Mouse (Mus musculus): ENCODE measurements around the gene Ciart. TPM values are rescaled to one million over a fixed set of nuclear protein-coding genes. Genes with fewer than 3 reads are reported as not detected.

Gene Ciart
- 9.2 and 19.5 TPM in 2 replicates for total RNA-seq (2014; rRNA removed)
- polyA plus RNA-seq (2012; rRNA removed): 1.4 and 1.7 TPM in 2 replicates

DNA sequence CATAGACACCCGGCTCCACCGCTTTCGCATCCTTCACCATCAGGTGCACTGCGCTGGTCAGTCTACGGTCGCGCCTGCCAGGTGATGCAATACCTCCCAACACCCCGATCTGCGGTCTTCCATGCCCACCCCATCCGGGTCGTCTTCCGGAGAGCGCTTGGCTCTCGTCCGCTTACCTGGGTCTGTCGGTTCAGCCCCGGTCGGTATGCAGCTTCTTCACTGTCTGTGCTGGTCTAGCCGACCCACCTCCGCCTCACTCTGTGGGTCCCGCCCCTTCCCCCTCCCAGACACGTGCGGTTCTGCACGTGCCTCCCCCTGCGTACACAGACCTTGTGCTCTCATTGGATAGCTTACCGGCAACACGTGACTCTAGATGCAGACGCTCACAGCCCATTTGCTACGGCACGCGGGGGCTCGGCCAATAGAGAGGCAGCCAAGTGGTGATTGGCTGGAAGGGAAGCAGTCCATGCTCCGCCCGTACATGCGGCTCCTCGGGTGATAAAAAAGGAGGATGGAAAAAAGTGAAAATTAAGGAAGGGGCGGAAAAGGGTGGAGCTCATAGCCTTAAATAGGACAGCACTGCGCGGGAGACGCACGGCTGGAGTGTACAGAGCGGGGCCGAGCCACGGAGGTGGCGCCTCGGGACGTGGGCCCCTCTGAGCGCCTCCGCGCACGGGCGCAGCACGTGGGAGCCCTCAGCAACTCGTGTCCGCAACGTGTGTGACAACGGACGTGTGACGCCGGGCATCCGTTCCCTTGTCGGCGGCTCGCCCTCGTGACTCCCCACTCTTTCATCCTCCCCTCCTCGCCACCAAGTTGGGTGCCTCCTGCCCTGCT lies at the start of gene Ciart:
TSS of gene Ciart (minus strand) at position 273 of the 837 bp plus-strand sequence.
- no peaks in the 10 kb centered on the region for H3K27me3 ChIP-seq (ENCODE audit: control insufficient read depth, insufficient read depth, low read length)
- H3K79me2 ChIP-seq (ENCODE audit: control insufficient read depth, insufficient read depth, low read length): no peaks in the 10 kb centered on the region
- peaks cover 15% of the 10 kb centered on the region for H3K4me1 ChIP-seq (ENCODE audit: control insufficient read depth, insufficient read depth, low read length)
- peaks cover 5% of the 10 kb centered on the region; the same call in 1 of the 2 replicates for H3K36me3 ChIP-seq (ENCODE audit: control insufficient read depth, insufficient read depth, low read length)
- peak; percentile 96 for DNase-seq (ENCODE audit: extremely low read depth, low read depth, low spot score)
- H3K4me3 ChIP-seq (ENCODE audit: insufficient read depth, low read depth, low read length): peak within 1 kb of the TSS; percentile 69
- H3K9ac ChIP-seq (ENCODE audit: low read depth, low read length): peak within 1 kb of the TSS; percentile 76
- peak within 1 kb of the TSS; percentile 79 for H3K27ac ChIP-seq (replicated peaks; ENCODE audit: insufficient read depth, low read depth, low read length)
- no peak for TF ChIP-seq CTCF (IDR thresholded peaks at IDR 0.05; ENCODE audit: low read depth, low read length)
- TF ChIP-seq POLR2A (IDR thresholded peaks at IDR 0.05; ENCODE audit: extremely low read depth, insufficient read depth, low read length): peak; percentile 93
- under 1% methylated on average over 66 of the region's 66 CpGs for WGBS

DNA sequence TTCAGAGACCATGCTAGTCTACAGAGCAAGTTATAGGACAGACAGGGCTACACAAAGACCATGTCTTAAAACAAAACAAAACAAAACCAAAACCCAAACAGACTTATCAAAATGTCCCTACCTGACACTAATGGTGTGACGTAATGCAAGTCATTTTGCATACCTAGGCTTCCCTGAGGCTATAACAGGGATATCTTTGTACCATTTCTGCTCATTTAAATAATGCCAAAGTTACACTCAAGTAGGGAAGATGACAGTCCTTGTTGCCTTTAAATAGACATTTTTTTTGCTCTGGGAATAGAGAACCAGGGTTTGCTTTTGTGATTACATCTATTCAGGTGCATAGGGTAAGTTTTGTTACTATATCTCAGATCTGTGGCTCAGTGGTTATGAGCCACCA lies 49.4 kb upstream of the Ciart start:
- Histone ChIP-seq H3K4me1 (ENCODE audit: control insufficient read depth, insufficient read depth, low read length) (peaks cover 2% of the 10 kb centered on the region), H3K27me3 (ENCODE audit: control insufficient read depth, insufficient read depth, low read length) (no peaks in the 10 kb centered on the region), H3K27ac (replicated peaks; ENCODE audit: insufficient read depth, low read depth, low read length) (no peak overlapping the region), H3K36me3 (ENCODE audit: control insufficient read depth, insufficient read depth, low read length) (peaks cover 6% of the 10 kb centered on the region), H3K79me2 (ENCODE audit: control insufficient read depth, insufficient read depth, low read length) (peaks cover 4% of the 10 kb centered on the region; the same call in 1 of the 2 replicates), H3K9ac (ENCODE audit: low read depth, low read length) (no peak overlapping the region), H3K4me3 (ENCODE audit: insufficient read depth, low read depth, low read length) (no peak overlapping the region)
- TF ChIP-seq POLR2A (IDR thresholded peaks at IDR 0.05; ENCODE audit: extremely low read depth, insufficient read depth, low read length) (no peak), CTCF (IDR thresholded peaks at IDR 0.05; ENCODE audit: low read depth, low read length) (no peak)
- 86% methylated on average over 1 of the region's 1 CpGs for WGBS
- no peak for DNase-seq (ENCODE audit: extremely low read depth, low read depth, low spot score)

DNA sequence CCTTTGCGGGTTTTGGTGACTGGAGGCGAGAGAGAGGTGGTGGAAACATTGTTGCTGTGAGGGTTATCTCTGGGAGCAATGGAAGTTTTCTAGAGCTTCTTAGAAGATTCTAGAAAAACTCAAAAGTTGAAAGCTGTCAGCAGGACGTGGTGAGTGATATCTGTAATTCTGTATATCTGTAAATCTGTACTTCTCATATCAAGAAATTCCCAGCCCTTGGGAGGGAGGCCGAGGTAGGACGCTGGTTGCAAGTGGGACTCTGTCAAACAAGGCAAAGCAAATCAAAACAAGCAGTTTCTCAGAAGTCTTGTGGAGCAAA lies 48.4 kb upstream of the Ciart start:
- 11% methylated on average over 5 of the region's 5 CpGs for WGBS
- Histone ChIP-seq H3K27me3 (ENCODE audit: control insufficient read depth, insufficient read depth, low read length) (no peaks in the 10 kb centered on the region), H3K36me3 (ENCODE audit: control insufficient read depth, insufficient read depth, low read length) (peaks cover 6% of the 10 kb centered on the region), H3K4me3 (ENCODE audit: insufficient read depth, low read depth, low read length) (peak overlapping the region; percentile 91), H3K9ac (ENCODE audit: low read depth, low read length) (peak overlapping the region; percentile 89), H3K79me2 (ENCODE audit: control insufficient read depth, insufficient read depth, low read length) (peaks cover 4% of the 10 kb centered on the region; the same call in 1 of the 2 replicates), H3K4me1 (ENCODE audit: control insufficient read depth, insufficient read depth, low read length) (peaks cover 2% of the 10 kb centered on the region), H3K27ac (replicated peaks; ENCODE audit: insufficient read depth, low read depth, low read length) (no peak overlapping the region)
- peak; percentile 6 for DNase-seq (ENCODE audit: extremely low read depth, low read depth, low spot score)
- TF ChIP-seq POLR2A (IDR thresholded peaks at IDR 0.05; ENCODE audit: extremely low read depth, insufficient read depth, low read length) (no peak), CTCF (IDR thresholded peaks at IDR 0.05; ENCODE audit: low read depth, low read length) (no peak)

DNA sequence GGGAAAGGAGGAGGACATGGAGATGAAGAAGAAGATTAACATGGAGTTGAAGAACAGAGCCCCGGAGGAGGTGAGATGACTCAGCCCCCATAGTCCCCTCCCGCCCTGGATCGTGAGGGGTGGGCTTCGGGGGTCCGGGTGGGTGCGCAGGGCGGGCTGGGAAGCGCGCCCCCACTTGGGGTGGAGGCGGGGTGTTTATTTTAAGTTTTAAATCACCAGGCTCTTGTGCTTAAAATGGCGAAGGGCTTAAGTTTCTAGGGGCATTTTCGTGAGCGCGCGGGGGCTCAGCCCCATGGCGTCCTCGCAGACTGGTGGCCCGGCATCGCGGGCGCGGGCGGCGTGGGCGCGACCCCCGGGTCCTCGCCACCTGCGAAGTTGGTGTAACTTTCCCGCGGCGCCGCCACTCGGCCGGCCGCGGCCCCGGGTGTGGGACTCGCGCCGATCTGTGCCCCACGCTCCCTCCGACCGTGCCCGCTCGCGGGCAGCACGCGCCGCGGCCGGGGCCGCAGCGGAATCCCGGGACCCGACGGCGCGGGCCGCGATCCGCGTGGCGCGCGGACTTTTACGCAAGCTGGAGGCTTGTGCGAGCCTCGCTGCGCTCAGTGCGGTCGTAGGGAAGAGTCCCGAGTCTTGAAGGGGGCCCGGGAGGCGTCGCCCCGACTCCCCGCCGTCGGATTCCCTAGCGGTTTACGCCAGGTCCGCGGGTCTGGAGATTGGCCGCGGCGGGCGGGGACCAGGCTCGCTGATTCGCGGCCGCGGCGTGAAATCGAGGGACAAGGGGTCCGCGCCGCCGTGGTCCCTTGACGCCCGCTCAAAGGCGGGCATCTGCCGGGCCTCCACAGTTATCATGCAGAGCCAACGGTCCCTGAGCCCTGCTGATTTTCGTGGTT lies 47.8 kb upstream of the Ciart start:
- WGBS: under 1% methylated on average over 105 of the region's 105 CpGs
- TF ChIP-seq POLR2A (IDR thresholded peaks at IDR 0.05; ENCODE audit: extremely low read depth, insufficient read depth, low read length) (no peak), CTCF (IDR thresholded peaks at IDR 0.05; ENCODE audit: low read depth, low read length) (no peak)
- H3K4me1 ChIP-seq (ENCODE audit: control insufficient read depth, insufficient read depth, low read length): peaks cover 2% of the 10 kb centered on the region
- peaks cover 3% of the 10 kb centered on the region for H3K36me3 ChIP-seq (ENCODE audit: control insufficient read depth, insufficient read depth, low read length)
- H3K79me2 ChIP-seq (ENCODE audit: control insufficient read depth, insufficient read depth, low read length): peaks cover 4% of the 10 kb centered on the region; the same call in 1 of the 2 replicates
- DNase-seq (ENCODE audit: extremely low read depth, low read depth, low spot score): no peak
- no peak overlapping the region for H3K27ac ChIP-seq (replicated peaks; ENCODE audit: insufficient read depth, low read depth, low read length)
- H3K4me3 ChIP-seq (ENCODE audit: insufficient read depth, low read depth, low read length): peak overlapping the region; percentile 91
- H3K9ac ChIP-seq (ENCODE audit: low read depth, low read length): peak overlapping the region; percentile 89
- no peaks in the 10 kb centered on the region for H3K27me3 ChIP-seq (ENCODE audit: control insufficient read depth, insufficient read depth, low read length)

DNA sequence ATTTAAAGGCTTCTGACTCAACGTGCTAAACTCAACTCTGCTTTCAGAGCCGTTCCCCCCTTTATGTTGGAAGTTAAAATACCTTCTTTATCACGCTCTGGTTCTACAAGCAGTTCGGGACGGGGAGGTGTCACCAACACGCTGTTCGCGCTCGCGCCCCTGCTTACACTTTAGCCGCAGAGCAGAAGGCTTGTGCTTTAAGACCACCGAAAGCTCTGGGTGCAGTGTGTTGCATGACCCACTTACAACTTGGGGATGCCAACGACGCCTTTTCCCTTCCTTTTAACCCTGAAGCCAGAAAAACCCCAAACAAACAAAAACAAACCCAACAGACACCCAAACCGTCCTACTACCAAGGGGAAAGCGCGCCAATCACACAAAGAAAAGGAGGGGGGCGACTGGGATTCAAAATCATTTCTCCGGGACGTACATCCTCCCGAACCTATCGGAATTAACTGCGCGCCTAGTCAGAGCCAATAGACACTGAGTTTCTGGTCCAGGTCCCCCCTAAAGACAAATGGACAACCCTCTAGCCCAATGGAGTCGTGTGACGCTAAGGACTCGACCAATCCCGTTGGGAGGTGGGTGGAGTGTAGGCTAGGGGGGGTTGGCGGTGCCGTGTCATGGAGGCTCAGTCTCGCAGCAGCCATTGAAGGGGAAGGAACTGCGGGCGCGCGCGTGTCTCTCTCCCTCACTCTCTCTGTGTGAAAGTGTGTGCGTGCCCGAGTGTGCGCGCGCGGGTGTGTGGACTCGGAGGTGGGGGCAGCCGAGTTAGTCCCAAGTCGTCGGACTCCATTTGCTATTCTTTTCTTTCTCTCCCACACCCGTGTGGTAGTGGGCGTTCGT lies 46.8 kb upstream of the Ciart start, which contains the start of gene Anp32e:
TSS of gene Anp32e (plus strand) at position 589 of the 846 bp plus-strand sequence.
- H3K79me2 ChIP-seq (ENCODE audit: control insufficient read depth, insufficient read depth, low read length): peaks cover 4% of the 10 kb centered on the region; the same call in 1 of the 2 replicates
- H3K36me3 ChIP-seq (ENCODE audit: control insufficient read depth, insufficient read depth, low read length): no peaks in the 10 kb centered on the region
- H3K27ac ChIP-seq (replicated peaks; ENCODE audit: insufficient read depth, low read depth, low read length): peak within 1 kb of the TSS; percentile 35
- no peaks in the 10 kb centered on the region for H3K27me3 ChIP-seq (ENCODE audit: control insufficient read depth, insufficient read depth, low read length)
- peak; percentile 96 for DNase-seq (ENCODE audit: extremely low read depth, low read depth, low spot score)
- H3K4me1 ChIP-seq (ENCODE audit: control insufficient read depth, insufficient read depth, low read length): peaks cover 2% of the 10 kb centered on the region
- H3K4me3 ChIP-seq (ENCODE audit: insufficient read depth, low read depth, low read length): peak within 1 kb of the TSS; percentile 91
- peak within 1 kb of the TSS; percentile 89 for H3K9ac ChIP-seq (ENCODE audit: low read depth, low read length)
- no peak for TF ChIP-seq CTCF (IDR thresholded peaks at IDR 0.05; ENCODE audit: low read depth, low read length)
- peak; percentile 91 for TF ChIP-seq POLR2A (IDR thresholded peaks at IDR 0.05; ENCODE audit: extremely low read depth, insufficient read depth, low read length)
- under 1% methylated on average over 49 of the region's 49 CpGs for WGBS

All from liver, adult 2 months (tissue).